Mouse (Mus musculus) small intestine, adult 2 months (tissue): Measurements from ENCODE around the gene Coq4. TPM values are rescaled to one million over a fixed set of nuclear protein-coding genes. Genes with fewer than 3 reads are reported as not detected.
"Not testable (repeated sequence)": the region's sequence is repeated elsewhere in the genome, so short reads cannot be mapped to it uniquely, and the experiment has no call there.

ENCODE experiments used
- H3K27ac ChIP-seq: fragments of 200-500 bp; 2 replicates; pipeline ENCODE4 v1.5.1; 2012; ENCODE audit warnings: low read depth, low read length, control low read depth, inconsistent platforms; ENCODE audit not compliant: insufficient read depth
- H3K27me3 ChIP-seq: fragments of 200-500 bp; 2 replicates; pipeline ENCODE4 v1.6.1; 2012; ENCODE audit warnings: mild to moderate bottlenecking, moderate library complexity, low read length, inconsistent platforms; ENCODE audit not compliant: control insufficient read depth, insufficient read depth
- H3K36me3 ChIP-seq: fragments of 200-500 bp; 2 replicates; pipeline ENCODE4 v1.6.1; 2012; ENCODE audit warnings: mild to moderate bottlenecking, low read length, control low read depth, inconsistent platforms; ENCODE audit not compliant: control insufficient read depth, insufficient read depth
- H3K4me1 ChIP-seq: fragments of 200-500 bp; 2 replicates; pipeline ENCODE4 v1.6.1; 2012; ENCODE audit warnings: low read length, inconsistent platforms, mixed read lengths; ENCODE audit not compliant: control insufficient read depth, insufficient read depth, insufficient read length
- H3K4me3 ChIP-seq: fragments of 200-500 bp; 2 replicates; pipeline ENCODE4 v1.5.1; 2012; ENCODE audit warnings: low read depth, mild to moderate bottlenecking, control low read depth, inconsistent platforms, low read length, moderate library complexity
- CTCF ChIP-seq: fragments of 200-500 bp; IDR thresholded peaks from 2 replicates; pipeline ENCODE4 v1.5.1; 2012; ENCODE audit warnings: low read depth, mild to moderate bottlenecking, control low read depth, inconsistent platforms, low read length, moderate library complexity, mixed read lengths; ENCODE audit not compliant: insufficient replicate concordance, insufficient read length; ENCODE audit errors: extremely low read depth
- POLR2A ChIP-seq: fragments of 200-500 bp; IDR thresholded peaks from 2 replicates; pipeline ENCODE4 v1.6.1; 2012; ENCODE audit warnings: low read depth, mild to moderate bottlenecking, control low read depth, inconsistent platforms, low read length, moderate library complexity
- WGBS: fragments of 180-500 bp; shearing (Covaris S2); methylation state at CpG from one replicate; pipeline ENCODE4 v1.1.7; 2018; 5-methylcytosine and 5-hydroxymethylcytosine counted together
- polyA plus RNA-seq: library from polyadenylated mRNA; depleted of rRNA; stranded (reverse); fragments of >200 nt; gene quantifications from 2 replicates; pipeline ENCODE4 v1.2.3, GENCODE M21; 2012

The Coq4 gene
- polyA plus RNA-seq, 1 experiment = 95.1 TPM

GRCm38 (mm10) chr2:29771611-29772461, 15.5 kb upstream of the Coq4 start:
- peaks cover 2% of the 10 kb centered on the region; the same call in 1 of the 2 replicates for H3K36me3 ChIP-seq
- no peak overlapping the region for H3K4me3 ChIP-seq
- TF ChIP-seq CTCF (no peak), POLR2A (no peak)
- 32% methylated on average over 8 of the region's 8 CpGs for whole genome bisulfite sequencing
- H3K4me1 ChIP-seq = peaks cover 52% of the 10 kb centered on the region
- H3K27ac ChIP-seq = peak overlapping the region; percentile 97
- H3K27me3 ChIP-seq = no peaks in the 10 kb centered on the region

GRCm38 (mm10) chr2:29773323-29773722, 14.0 kb upstream of the Coq4 start:
- H3K27ac ChIP-seq = peak overlapping the region; percentile 88
- peaks cover 16% of the 10 kb centered on the region for H3K36me3 ChIP-seq
- no peaks in the 10 kb centered on the region for H3K27me3 ChIP-seq
- no peak for TF ChIP-seq CTCF
- no peak for TF ChIP-seq POLR2A
- 28% methylated on average over 4 of the region's 4 CpGs for WGBS
- no peak overlapping the region for H3K4me3 ChIP-seq
- H3K4me1 ChIP-seq = peaks cover 43% of the 10 kb centered on the region

DNA sequence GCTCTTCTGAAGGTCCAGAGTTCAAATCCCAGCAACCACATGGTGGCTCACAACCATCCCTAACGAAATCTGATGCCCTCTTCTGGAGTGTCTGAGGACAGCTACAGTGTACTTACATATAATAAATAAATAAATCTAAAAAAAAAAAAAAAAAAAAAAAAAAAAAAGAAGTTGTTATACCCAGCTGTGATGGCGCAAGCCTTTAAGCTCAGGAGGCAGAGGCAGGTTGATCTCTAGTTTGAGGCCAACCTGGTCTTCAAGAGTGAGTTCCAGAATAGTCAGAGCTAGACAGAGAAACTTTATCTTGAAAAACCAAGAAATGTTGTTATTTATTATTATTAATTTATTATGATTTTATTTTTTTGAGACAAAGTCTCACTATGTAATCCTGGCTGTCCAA, 6.0 kb upstream of the Coq4 start:
- H3K27ac ChIP-seq, H3K27me3 ChIP-seq, H3K4me3 ChIP-seq: not testable (repeated sequence)
- Histone ChIP-seq H3K4me1 (peaks cover 13% of the 10 kb centered on the region), H3K36me3 (peaks cover 69% of the 10 kb centered on the region)
- 94% methylated on average over 2 of the region's 2 CpGs for WGBS

DNA sequence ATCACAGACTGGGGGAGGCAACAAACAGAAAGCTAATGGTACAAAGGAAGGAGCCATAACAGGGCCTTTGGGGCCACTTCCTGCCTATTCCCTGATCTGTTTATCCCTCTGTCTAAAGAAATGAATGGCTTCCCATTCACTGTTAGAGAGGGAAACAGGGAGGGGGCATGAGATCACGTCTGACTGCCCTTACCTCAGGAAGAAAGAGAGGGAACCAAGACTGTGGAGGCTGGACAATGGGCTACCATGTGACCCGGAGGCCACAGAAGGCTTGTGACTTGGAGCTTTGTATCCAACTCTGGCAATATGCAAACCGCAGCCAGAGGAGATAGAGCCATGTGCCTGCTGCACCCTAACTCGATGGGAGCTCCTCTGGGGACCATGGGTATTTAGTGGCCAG, 3.0 kb upstream of the Coq4 start:
- TF ChIP-seq CTCF (no peak), POLR2A (no peak)
- Histone ChIP-seq H3K4me3 (no peak overlapping the region), H3K27ac (no peak overlapping the region), H3K27me3 (no peaks in the 10 kb centered on the region), H3K36me3 (peaks cover 44% of the 10 kb centered on the region), H3K4me1 (peaks cover 11% of the 10 kb centered on the region; the same call in 1 of the 2 replicates)
- WGBS = 80% methylated on average over 4 of the region's 4 CpGs

DNA sequence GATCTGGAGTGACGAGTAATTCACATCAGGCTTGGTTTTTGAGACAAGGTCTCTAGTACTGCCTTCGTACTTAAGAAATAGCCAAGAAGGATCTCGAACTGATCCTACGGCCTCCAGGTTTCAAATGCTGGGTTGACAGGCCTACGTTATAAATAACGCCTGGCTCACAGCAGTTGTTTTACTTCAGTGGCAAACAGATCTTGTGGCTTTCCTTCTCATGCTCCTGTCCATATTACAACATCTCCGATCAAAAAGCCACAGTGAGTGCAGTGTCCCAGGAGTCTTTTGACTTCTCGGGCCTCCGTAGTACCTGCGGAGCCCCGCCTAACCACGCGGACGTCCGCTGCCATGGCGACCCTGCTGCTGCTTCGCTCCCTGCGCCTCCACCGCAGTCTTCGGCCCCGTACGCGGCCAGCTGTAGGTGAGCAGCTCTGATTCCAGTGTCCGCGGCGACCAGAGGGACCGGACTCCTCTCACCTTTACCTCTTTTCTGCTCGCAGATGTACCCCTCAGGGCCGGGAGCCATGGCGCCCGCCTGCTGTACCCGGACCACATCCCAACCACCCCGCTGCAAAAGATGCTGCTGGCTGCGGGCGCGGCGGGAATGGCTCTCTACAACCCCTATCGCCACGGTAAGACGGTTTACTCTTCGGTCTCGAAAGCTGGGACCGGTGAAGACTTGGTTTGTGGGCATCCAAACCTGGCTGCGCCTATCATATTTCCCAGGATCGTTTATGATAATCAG, 816 bp downstream of the Coq4 start, which contains the start of gene Trub2:
Gene Trub2 (minus strand): TSS at position 566 of the 745 bp plus-strand sequence.
- peaks cover 30% of the 10 kb centered on the region for H3K36me3 ChIP-seq
- WGBS = under 1% methylated on average over 45 of the region's 45 CpGs
- no peaks in the 10 kb centered on the region for H3K27me3 ChIP-seq
- peak within 1 kb of the TSS; percentile 77 for H3K4me3 ChIP-seq
- H3K4me1 ChIP-seq = peaks cover 8% of the 10 kb centered on the region; the same call in 1 of the 2 replicates
- peak within 1 kb of the TSS; percentile 66 for H3K27ac ChIP-seq
- TF ChIP-seq CTCF (no peak), POLR2A (no peak)

DNA sequence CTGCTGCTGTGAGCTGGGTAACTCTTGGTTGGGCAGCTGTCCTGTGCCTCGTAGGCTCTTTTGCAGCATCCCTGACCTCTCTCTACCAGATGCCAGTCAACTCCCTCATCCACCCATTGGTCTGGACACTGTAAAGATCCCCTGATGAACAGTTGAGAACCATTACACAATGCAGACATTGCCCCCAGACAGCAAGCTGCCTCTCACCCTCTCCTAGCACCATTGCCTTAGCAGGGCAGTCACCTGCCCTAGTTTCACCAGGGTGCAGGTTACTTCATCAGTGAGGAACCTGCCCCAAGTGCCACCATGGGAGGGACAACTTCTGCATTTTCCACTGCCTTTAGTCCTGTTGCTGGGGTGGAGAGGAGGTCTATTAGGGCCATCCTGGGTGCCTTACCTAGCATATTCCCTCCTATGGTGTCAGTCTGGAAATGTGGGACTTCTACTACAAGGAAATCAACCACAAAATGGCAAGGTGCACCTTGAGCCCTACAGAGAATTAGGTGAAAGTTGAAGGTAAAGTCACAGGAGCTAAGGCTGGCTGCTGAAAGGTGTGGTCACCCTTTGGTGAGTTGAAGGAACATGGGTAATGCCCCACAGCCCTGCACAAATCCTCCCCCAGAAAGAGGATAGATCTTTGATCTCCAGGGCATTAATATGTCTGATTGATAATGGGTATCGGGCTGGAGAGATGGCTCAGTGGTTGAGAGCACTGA, 5.6 kb downstream of the Coq4 start:
- no peaks in the 10 kb centered on the region for H3K27me3 ChIP-seq
- TF ChIP-seq CTCF (no peak), POLR2A (no peak)
- no peak overlapping the region for H3K4me3 ChIP-seq
- 48% methylated on average over 2 of the region's 2 CpGs for WGBS
- peaks cover 9% of the 10 kb centered on the region; the same call in 1 of the 2 replicates for H3K4me1 ChIP-seq
- H3K27ac ChIP-seq = peak overlapping the region; percentile 98
- H3K36me3 ChIP-seq = peaks cover 16% of the 10 kb centered on the region; the same call in 1 of the 2 replicates
